Mouse (Mus musculus): ENCODE data around the gene Adora1. TPM values are rescaled to one million over a fixed set of nuclear protein-coding genes. Genes with fewer than 3 reads are reported as not detected.

Adora1 gene
- total RNA-seq, 2 experiments from 2014 or later: 9.3 to 9.9 TPM

DNA sequence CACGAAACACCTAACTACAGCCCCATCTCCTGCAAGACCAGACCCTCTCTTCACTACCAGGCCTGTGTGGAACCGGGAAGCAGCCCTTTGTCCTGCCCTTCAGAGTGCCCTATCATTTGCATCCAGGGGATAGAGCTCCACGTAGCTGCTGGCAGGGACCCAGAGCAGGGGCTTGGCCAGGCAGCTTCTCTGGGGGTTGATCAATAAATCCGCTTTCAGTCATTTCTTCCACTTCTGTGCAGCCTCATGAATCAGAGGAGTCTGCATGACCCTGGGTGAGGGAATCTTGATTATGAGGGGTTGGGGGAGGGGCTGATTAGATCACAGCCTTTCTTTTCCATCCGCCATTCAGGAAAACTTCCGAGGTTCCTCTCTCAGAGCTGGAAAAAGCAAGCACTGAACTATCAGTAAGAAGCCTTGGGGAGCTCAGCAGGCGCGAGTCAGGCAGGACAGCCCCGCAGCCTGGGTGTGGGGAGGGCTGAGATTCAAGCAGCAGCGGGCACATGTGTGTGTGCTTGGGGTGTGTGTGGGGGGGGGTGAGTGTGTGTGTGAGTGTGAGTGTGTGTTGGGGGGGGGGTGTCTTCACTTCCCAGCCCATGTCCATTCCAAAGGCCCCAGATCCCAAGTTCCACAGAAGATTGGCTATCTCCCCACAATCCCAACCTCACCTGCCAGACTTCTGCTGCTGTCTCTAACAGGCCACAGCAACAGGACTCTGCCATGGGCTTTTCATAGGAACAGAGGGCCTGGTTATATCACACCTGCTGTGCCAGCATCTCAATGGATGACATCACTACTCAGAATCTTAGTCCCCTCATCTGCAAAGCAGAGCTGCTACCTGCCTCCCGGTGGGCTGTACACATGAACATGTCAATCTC lies 19.2 kb downstream of the Adora1 start:
- DNase-seq: no peak

DNA sequence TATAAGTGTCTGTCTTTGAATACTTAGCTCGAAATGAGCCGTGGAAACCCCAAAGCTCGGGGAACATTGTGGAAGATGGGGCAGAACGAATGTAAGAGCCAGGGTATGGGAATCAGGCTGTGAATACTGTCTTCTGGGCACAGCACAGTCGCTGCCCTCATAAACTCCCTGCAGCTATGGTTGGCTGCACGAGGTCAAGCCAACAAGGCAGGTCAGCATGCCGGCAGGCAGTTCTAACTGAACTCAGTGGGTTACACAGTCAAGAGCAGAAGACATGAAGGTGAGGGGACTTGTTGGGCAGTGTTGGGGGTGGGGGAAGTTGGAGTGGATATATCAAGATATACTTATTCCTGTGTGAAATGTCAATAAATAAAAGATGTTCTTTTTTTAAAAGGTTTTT lies 20.2 kb downstream of the Adora1 start:
- no peak for DNase-seq

DNA sequence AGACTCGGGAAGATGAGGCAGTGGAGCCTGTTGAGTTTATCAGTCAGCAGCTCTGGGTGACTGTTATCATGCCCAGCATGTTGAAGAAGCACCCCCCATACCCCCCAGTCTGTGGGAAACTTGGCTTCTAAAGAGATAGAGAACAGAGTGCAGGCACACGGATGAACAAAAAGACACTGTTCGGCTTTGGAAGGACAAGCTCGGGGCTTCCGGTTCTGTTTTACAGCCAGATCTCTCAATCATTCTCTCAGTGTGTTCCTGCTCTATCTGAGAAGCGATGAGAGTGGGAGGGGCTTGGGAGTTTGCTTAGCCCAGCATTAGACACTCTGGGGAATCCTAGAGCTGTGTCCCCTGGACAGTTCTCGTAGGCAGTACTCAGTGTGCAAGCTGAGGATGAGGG lies 21.8 kb downstream of the Adora1 start:
- no peak for DNase-seq

DNA sequence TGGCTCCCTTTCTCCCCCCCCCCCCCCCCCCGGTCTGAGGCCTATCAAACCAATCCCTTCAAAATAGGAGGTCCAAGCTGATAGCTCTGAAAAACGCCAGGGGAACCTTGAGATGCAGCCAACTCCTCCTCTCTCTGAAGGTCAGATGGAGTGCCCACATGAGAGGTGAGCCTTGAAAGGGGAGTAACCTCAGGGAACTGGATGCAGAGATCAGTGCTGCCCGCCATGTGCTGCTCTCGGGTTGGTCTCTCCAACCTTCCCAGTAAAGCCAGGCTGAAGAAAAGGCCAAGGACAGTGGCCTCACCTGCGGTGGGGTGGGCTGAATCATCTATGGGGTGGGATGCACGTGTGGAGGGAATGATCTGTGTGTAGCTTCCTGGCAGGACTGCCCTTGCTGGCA lies 22.9 kb downstream of the Adora1 start:
- DNase-seq: no peak

DNA sequence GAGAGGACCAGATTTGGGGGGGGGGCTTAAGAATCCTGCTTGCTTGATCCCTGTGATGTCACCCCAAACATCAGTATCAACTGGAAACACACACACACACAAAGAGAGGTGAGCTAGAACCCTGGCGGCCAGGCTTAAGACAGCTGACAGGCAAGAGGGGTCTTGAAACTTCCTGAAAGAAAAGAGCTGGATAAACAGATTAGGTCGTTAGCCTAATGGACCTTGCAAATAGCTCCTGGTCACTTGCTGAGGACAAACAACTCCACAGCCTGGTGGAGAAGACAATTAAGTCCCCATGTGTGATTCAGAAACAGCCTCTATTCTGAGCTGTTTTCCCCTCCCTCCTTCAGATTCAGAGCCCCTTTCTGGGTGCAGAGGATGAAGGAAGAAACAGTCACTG lies 23.6 kb downstream of the Adora1 start:
- no peak for DNase-seq

DNA sequence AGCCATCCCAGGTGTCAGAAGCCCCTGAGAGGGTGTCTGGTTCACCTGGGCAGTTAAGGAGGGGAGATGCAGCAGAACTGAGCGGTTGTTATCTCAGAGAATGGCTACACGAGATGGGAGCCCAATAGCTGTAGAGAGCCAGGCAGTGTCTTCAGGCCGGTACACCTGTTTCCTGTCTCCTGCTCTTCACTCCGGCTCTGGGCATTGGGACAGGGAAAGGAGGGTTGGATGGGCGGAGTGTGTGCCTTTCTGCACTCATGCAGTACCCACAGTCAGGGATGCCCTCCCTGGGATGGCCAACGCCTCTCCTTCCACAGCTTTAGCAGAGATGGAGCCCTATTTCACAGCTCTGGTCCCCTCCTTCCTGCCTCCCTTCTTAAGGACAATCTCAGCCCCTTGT lies 24.2 kb downstream of the Adora1 start:
- no peak for DNase-seq

DNA sequence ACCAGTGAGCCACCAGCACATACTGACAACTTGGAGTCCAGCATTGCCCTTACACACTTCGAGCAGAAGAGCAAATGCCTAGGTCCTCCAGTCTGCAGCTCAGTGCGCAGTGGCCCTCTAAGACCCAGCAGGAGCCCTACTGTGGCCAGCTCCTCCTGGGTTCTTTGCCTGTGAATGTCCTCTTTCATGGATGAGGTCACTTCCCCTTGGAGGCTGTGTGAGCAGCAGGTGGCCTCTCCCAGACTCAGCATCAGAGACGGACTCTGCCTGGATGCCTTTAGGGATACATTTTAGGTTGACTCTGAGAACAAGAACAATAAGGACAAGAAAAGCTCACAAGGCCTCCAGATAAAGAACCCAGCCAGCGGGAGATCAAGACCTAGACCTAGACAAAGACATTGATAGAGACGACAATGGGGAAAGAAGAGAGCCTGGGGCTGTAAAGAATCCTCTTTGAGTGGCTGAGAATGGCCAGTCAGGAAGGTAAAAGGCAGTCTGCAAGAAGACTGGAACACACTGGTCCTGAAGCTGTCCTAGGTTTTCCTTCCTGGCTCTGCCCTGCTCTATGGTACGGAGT lies 25.0 kb downstream of the Adora1 start:
- no peak for DNase-seq

DNA sequence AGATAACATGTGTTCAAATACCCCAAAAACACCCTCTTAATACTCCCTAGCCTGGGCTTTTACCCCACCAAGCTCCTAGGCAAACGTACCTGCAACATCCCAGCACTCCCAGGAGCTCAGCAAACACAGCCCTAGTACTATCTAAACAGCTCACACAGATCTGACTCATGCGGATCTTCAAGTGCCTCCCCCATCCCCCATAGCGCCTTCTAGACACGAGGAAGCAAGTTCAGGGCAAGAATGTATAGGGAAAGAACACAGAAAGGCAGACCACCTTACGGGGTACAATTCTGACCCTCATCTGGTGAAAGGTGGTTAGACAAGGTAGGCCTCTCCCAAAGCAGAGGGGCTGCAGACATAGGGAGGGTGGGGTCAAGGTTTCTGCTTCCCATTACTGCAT lies 29.1 kb downstream of the Adora1 start:
- no peak for DNase-seq

DNA sequence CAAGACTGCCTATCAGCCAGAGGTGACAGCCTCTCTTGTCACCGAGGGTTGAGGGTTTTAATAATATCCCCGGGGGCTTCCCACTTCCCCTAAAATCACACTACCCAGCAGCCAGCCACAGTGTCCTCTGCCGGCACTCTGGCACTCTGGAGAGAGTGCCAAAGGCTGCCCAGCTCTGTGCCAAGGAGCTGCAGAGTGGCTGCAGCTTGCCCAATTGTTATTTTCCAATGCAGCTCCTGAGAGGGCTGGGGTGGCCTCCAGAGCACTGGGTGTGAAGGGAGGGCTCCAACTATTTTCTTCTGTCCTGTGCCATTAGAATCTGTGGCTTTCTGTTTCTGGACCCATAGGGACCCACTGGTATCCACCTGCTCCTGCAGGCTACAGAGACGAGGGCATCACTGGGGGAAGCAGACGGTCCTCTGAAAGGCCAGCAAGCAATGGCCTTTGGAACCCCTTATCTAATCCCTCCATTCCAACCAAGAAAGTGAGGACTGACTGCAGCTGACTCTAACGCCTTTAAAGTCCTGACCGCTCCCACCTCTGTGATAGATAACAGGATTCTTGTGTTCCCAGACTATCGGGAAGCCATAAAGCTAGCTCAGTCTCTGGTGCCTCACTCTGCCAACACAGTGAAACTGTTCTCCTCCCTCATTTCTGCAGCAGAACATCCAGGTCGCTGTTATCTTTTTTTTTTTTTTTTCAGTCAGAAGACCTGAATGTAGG lies 29.8 kb downstream of the Adora1 start:
- DNase-seq: peak; percentile 50

DNA sequence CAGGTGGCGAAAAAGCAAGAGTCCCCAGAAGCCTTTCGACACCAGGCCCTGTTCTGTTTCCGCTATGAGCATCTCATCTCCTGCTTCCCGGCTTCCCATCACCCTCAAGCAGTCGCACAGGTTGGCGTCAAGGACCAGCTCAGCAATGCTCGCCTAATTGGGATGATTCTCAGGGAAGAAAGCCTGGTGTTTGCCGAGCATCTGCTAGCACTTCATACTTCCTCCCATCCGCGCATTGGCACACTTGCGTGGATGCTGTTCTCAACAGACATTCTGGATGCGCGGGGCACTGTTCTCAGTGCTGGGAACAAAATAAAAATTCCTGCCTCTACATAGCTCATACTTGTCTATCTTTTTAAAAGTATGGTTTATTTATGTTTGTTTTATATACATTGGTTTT lies 31.0 kb downstream of the Adora1 start:
- no peak for DNase-seq

DNA sequence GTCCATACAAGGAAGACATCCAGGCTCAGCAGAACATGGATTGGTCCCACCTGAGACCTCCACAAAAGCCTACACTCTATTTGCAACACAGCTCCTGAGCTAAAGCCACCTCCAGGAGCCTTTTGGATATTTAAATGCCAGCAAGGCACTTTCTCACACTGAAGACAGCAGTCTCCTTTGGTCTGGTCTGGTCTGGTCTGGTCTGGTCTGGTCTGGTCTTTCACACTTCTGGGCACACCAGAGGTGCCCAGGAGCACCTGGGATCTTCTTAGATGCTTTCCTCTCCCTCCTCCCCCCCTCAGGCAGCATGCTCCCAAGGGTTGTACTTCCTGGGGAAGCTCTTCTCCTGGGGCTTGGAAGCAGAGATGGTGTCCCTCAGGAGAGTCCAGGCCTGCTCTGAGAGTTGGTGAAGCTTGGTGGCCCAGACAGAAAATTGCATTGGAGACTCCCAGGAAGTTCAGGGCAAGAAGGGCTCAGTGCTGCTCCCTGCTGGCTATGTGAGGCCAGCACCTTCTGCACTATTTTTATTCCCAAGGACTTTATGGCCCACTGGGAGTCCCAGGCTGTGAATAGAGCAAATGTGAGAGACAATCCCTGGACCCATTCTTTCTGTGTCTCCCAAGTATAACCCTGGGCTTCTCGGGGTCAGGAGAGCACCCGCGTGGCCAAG lies 33.3 kb downstream of the Adora1 start:
- peak; percentile 82 for DNase-seq

DNA sequence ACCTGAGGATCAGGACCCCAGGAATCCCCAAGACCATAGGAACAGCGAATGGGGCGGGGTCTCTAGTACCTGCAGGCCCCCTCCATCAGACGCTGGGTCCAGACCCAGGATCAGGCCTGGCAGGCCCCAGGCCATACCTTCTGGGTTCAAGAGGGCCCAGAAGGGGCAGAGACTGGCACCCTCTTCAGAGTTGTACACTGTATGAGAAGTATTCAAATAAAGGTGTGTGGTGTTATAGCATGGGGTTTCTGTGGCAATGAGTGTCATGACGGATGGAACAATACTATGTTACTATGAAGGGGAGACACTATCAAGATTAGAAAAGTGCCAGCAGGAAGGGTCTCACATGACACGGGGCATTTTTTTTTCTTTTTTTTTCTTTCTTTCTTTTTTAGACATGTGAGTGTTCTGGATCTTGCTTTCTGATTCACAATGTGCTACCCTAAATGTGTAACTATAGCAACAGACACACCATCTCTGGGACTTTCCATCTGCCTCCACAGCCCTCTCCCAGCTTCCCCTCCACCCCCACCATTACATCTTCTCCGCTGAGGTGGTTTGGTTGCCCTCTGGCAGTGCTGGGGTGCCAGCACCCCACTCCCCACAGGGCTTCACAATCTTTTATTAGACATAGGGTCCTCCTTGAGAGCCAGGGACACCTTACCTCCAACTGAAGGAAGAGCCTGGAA lies 34.1 kb downstream of the Adora1 start:
- DNase-seq: no peak

DNA sequence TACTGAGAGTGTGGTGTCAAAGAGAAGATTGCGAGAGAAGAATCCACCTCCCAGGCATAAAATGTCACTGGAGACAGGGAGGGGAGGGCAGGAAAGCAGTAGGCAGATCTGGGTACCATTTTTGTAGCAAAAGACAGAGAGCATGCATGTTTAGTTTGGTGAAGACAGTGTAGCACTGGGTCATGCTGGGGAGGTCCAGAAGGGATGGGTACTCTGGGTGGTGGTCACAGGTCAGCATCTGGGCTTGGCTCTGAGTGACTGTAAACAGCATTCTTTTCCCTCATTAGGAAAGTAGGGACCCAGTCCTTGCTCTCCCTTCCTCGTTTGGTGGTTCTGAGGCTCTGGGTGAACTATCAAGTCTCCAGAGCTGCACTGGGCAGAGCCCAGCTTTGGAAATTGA lies 34.8 kb downstream of the Adora1 start:
- no peak for DNase-seq

DNA sequence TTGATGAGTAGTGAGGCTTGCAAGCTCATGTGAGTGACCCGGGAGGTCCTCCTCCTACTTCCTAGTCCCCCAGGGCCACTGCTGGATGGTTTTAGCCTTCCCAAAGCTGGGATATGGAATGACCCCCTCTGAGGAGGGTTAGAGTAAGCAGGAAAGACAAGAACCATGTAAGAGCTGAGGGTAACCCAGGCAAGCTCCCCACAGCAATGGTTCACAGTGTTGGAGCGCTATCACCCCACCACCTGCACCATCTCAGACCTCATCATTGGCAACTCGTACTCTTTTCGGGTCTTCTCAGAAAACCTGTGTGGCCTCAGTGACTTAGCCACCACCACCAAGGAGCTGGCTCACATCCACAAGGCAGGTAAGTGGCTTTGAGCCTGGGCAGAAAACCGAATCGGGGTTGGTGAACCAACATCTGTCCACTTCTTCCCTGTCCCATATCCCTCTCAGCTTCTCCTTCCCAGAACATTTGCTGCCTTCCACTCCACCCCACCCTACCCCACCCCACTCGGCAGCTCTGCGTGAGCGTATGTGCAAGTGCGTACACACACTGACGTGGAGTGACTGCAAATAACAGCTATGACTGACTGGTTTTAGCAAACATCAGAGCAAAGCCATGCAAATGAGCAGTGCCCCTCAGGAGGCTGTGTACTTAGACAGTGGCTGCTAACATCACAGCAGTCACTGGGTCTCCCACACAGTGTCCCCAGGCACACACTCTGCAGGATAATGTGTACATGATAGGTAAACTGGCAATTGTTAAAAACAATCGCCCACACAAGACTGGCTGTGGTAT lies 36.8 kb downstream of the Adora1 start:
- DNase-seq: no peak

DNA sequence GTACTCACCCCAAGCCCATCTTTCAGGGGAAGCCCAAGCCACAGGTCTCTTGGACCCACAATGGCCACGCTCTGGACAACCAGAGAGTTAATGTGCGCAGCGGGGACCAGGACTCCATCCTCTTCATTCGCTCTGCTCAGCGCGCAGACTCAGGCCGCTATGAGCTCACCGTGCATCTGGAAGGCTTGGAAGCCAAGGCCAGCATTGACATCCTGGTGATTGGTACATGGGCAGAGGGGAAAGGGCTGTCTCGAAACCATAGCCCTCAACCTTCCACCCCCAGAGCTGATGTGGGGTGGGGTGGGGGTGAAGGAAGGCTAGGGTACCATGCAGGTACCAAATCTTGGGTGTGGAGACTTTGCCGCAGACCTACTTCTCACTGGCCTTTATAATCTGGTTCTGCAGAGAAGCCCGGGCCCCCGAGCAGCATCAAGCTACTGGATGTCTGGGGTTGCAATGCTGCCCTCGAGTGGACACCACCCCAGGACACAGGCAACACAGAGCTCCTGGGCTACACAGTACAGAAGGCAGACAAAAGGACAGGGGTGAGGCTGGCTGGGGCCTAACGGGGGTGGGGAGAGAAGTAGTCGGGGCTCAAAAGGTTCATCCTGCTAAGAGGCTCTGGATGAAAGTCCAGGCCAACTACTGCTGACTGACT lies 37.8 kb downstream of the Adora1 start:
- DNase-seq: no peak

DNA sequence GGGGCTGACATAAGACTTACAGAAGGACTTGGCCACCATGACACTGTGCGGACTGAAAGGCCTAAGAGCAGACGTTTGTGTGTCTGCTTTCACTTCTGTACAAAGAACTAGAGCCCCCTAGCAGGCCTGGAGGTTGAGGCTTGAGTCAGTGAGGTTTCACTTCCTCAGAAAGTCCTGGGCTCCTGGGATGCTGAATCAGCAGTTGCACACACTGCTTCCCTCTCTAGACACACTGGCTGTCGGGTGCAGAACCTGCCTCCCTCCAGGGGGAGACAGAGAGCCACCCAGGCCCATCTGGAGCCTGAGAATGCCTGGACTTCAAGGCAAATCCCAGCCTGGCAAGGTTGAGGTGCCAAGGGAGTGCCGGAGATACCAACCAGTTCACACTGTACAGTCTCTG lies 38.8 kb downstream of the Adora1 start:
- peak; percentile 82 for DNase-seq

DNA sequence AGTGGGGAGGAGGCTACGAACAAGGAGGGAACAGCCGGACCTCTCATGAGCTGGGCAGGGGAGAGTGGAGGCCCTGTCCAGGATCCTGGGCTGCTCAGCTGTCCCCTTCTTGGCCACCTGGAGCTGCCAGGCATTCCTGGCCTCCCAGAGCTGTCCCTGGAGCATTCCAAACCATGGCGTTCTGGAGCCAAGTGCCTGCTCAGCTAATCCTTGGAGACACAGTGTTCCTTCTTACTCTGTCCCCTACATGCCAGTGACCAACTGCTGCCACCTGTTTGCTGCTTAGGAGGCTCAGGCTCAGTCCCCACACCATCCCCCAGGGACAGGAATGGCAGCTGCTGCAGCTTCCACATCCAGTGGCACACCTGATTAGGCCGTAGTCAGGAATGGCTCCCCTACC lies 39.3 kb downstream of the Adora1 start:
- DNase-seq: peak; percentile 24

DNA sequence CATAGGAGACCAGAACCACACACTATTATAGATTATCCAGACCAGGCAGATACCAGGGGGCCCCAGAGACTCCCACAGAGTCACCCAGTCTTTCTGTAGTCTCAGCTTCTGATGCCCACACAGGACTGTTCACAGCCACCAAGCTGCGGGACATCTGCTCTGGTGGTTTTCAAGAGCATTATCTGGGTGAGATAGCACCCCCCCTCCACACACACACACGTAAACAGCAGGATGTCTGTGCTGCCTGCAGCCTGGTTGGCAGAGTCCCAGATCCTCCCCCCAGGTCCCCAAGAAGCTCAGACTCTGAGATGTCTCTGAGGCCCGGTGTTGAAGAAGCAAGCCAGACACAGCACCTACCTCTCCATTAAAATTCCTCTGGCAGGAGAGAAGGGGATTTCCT lies 39.7 kb downstream of the Adora1 start:
- no peak for DNase-seq

DNA sequence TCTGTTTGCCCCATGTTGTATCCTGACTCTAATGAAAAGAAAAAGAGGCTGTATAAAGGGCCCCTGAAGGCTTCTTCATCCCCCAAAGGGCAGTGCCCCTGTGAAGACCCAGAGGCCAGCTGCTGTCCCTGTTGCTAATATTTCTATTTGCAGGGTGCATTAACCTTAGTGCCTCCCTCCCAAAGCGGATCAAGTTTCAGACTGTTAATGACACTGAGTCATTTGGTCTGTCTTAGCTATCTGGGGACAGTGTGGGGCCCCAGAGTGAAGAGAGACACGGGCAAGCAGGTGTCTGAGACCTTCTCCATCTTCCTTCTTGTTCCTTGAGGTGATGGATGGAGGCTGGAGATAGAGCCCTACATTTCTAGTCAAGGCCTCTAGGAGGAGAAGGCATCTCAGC lies 40.1 kb downstream of the Adora1 start:
- DNase-seq: no peak

DNA sequence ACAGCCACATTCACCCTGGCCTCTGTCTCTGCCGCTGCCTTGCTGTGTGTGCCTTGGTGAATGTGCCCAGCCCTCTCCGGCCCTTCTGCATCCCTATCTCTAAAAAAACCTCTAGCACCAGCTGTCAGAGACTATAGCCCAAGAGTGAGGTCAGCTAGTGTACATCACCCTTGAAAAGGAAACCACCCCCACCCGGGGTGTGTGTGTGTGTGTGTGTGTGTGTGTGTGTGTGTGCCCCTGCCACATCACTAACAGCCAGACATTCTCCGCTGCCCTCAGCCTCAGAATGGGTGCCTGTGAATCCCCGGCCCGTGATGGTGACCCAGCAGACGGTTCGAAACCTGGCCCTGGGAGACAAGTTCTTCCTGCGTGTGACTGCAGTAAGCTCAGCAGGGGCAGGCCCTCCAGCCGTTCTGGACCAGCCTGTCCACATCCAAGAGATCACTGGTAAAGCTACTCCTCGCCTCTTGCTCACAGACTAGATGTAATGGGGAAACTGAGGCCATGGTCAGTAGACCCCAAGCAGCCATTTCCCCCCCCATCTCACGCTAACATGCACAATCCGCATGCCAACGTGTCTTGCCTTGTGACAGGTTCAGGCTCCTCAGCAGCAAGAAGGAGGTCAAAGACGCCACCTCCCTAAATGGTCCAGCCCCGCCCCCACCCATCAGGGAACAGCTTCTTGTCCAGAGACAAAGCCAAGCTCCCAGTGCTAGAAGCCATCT lies 40.8 kb downstream of the Adora1 start:
- DNase-seq: no peak
